Mouse (Mus musculus) gastrocnemius, postnatal 36 days (tissue): ENCODE measurements at regions not wholly inside any gene's neighbourhood (a gene's known extent, or its start where the extent isn't known, plus 50 kb on each side); places are given as distances from the start of the nearest gene placed in this dataset.

Experiments
- DNase-seq, 2 experiments: peaks; one replicate each; pipeline ENCODE4 v3.0.0; 2022
- intact Hi-C: fragments of 180-260 bp; cut with DNase I; formaldehyde crosslinking; loops from one replicate; pipeline ENCODE4 v1.15.1; 2025

DNA sequence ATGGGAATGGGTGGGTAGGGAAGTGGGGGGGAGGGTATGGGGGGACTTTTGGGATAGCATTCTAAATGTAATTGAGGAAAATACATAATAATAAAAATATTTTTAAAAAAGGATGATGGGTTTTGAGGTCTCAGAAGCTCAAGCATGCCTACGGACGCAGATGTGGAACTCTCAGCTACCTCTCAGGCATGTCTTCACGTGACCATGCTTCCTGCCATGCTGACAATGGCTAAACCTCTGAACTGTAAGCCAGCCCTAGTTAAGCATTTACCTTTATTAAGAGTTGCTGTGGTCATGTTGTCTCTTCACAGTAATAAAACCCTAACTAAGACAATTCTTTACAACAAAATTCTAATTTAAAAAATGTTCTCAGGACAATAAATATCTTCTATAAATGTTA is 80.0 kb downstream of the Tex36 start:
- intact Hi-C loops = no loop called here
- DNase-seq = no peak

DNA sequence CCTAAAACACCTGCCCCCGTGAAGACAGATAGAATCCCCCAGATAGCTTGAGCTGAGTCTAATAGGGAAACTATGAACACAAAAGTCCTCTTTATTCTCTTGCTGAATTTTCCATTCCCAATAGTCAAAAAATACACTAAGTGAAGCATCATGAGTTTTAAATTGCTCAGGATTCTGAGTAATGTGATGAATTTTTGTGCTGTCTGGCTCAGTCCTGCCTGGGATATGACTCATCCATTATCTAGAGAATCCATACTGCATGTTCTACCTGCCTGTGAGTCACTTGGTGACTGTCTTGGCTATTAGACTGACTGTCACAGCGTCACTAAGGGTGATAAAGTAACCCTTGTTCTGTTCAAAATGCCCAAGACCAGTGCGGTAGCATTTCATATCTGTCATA is 83.0 kb downstream of the Tex36 start:
- DNase-seq = no peak
- intact Hi-C loops = no loop called here

GRCm38 (mm10) chr7:133517576-133517975 is 84.4 kb downstream of the Tex36 start:
- intact Hi-C loops = no loop called here

DNA sequence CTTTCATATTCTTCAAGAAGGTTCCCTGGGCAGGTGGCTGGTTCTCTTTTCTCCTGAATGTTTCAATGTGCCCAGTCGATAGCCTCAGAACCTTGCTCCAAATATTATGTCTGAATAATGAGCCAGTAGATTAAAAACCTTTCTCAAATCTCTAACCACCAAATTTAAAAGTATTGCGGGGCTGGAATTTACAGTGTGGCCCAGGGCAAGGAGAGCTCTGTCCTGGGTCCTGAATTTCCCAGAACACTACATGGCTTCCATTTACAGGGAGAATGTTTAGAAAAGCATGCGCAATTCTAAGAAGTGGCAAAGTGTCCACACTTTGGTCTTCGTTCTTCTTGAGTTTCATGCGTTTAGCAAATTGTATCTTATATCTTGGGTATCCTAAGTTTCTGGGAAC is 91.0 kb downstream of the Tex36 start:
- DNase-seq = no peak
- intact Hi-C loops = no loop called here

More at GRCm38 (mm10) chr7:133517576-133517975, 84.4 kb downstream of the Tex36 start:
- no peak for DNase-seq

GRCm38 (mm10) chr7:133509486-133509885 is 92.5 kb downstream of the Tex36 start:
- intact Hi-C loops = no loop called here
- no peak for DNase-seq

DNA sequence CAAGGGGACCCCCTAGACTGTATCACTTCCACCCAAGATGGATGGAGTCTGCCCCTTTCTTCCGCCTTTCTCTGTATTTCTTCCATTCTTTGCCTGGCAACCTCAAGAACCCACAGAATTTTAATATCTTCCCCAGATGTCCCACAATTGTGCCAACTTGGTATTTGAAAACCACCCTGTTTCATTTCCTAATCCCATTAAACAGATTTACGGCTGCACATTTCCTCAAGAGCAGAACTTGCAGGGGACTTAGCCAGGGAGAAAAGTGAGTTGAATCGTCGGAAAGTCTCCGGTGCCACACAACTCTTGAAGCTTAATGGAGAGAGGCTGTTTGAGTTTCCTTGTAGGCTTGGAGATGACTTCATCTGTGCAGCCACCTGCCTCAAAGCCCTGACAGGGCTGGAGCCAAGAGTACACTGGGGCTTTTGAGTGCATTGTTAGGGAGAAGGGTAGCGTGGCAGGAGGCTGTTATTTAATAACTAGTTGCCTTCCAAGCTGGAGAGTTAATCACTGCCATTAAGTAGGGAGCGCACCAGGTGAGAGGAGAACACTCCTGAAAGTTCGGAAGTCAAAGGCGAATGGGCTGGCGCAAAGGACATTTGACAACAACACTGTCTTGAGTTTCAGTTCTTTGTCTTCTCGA is 93.5 kb downstream of the Tex36 start:
- no peak for DNase-seq
- intact Hi-C loops = no loop called here

GRCm38 (mm10) chr7:133505628-133506027 is 96.3 kb downstream of the Tex36 start:
- no peak for DNase-seq
- intact Hi-C loops = no loop called here

DNA sequence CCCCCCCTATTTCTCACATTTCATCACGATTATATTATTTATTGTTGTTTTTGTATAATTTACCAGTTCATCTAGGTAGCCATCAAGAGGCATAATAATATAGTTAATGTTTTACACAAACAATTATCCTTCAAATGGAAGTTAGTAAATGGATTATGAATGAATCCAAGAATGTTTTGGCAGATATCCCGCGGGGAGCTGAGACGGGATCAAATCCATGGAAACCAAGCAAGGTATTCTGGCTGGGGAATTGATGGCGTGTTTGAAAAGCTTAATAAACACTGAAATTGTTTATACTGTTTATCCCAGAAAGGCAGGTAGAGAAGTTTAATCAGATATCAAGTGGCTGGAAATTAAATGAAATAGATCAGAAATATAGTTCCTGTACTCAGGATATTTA is 98.0 kb downstream of the Tex36 start:
- no peak for DNase-seq
- intact Hi-C loops = no loop called here

GRCm38 (mm10) chr7:133502731-133503130 is 99.2 kb downstream of the Tex36 start:
- no peak for DNase-seq
- intact Hi-C loops = no loop called here

DNA sequence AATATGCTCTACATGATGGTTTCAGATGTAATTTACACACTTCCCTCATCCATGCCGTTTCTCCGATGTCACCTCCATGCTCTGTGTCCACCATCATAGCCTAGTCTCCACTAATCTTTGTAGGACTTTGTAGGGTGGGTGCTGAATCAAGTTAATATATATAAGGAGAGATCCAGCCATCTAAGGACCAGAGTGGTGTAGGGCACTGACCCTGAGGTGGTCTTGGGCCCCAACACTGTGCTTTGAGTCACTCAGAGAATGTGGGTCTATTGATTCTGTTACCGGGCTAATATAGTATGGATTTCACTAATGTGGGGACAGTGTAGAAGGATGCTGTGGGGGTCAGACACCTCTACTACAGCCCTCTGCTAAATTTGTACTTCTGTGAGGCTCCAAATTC is 104.4 kb downstream of the Tex36 start:
- intact Hi-C loops = no loop called here
- DNase-seq = no peak

GRCm38 (mm10) chr7:133494982-133495550 is 106.9 kb downstream of the Tex36 start:
- DNase-seq = no peak
- intact Hi-C loops = no loop called here

GRCm38 (mm10) chr7:133494256-133494981 is 107.5 kb downstream of the Tex36 start:
- DNase-seq = no peak
- intact Hi-C loops = no loop called here

DNA sequence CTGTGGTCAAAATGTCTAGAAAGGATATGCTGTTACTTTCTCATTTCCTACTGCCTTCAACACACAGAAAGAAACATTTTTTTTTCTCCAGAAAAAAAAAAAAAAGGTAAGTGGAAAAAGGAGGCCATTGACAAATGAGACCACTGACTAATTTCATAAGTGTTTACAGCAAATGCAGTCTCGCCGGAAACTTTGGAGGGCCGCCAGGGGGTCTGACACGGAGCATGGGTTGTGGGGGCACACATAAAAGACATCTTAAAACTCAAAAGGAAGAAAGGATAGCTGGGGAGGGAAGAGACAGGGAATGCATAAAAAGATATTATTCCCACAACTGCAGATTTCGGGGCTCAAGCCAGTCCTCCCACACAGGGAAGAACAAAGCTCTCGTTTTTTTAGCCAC is 109.3 kb downstream of the Tex36 start:
- DNase-seq = no peak

GRCm38 (mm10) chr7:133487887-133488630 is 113.9 kb downstream of the Tex36 start:
- no peak for DNase-seq
- intact Hi-C loops = no loop called here

More for the DNA sequence above, 109.3 kb downstream of the Tex36 start:
- intact Hi-C loops = no loop called here

DNA sequence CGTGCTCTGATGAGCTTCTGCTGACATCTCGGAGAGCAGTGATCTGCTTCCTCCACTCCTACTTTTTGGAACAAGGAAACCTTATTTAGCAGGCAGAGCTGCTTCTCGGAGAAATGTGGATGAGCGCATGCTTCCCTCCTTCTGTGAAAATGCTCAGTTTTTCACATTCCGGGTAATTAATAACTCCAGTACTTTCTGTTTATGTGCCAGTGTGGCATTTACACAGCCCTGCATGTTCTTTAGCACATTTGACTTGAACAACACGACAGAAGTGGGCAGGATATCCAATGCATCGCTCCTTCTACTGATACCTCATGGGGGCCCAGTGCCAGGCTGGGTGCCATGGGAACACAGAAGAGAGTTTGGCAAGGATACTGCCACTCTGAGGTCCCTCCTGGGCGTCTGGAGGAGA is 117.5 kb downstream of the Tex36 start:
- no peak for DNase-seq
- intact Hi-C loops = no loop called here

DNA sequence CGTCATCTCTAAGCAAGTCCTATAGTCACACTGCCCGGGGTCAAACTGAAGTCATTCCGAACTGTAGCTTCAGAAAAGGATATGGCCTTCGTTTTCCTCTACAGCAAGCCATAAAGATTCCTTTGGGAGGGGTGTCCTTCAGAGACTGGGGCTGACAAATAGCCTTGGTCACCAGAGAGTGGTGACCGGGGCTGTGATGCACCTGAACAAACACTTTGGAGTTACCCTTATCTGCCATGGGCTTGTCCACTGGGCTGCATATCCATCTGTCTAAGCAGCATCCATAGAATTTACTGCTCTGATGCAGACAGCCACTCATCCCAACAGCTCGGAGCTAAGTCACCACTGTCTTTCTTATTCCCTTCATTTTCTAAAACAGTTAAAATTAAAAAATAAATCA is 120.4 kb downstream of the Tex36 start:
- intact Hi-C loops = no loop called here

DNA sequence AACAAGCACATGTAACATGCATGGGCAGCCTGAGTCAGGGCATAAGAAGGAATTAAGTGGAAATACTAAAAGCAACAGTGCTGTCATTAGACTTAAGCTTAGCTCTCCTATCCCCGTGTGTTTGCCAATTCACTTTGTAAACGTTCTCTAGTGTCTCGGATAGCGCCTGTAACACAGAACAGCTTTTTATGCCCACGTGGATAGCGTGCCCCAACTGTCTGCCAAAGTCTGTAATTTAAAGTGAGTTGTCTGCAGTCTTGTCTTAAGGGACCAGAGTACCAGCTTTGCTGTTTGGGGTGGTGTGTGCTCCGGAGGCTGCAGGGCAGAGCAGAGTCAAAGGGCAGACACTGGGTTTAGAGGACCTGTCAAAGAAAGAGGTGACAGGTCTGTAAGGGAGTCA is 122.3 kb downstream of the Tex36 start:
- no peak for DNase-seq
- intact Hi-C loops = no loop called here

More for the DNA sequence above, 120.4 kb downstream of the Tex36 start:
- DNase-seq = no peak

GRCm38 (mm10) chr7:133477933-133478332 is 124.0 kb downstream of the Tex36 start:
- intact Hi-C loops = no loop called here
- no peak for DNase-seq

- no peak for DNase-seq
- intact Hi-C loops = no loop called here
Measured at GRCm38 (mm10) chr7:133477221-133477620, 124.7 kb downstream of the Tex36 start.

- intact Hi-C loops = no loop called here
- DNase-seq = no peak
Measured at GRCm38 (mm10) chr7:133471706-133472105, 130.3 kb downstream of the Tex36 start.

- DNase-seq = no peak
- intact Hi-C loops = no loop called here
Measured at GRCm38 (mm10) chr7:133470620-133470958, 131.4 kb downstream of the Tex36 start.
